Mouse (Mus musculus) MEL (cell line): Measurements from ENCODE around the gene Map2k4. TPM values are rescaled to one million over a fixed set of nuclear protein-coding genes. Genes with fewer than 3 reads are reported as not detected.

ENCODE experiments used
- DNase-seq: peaks from one replicate; pipeline ENCODE4 v3.0.0; 2011; ENCODE audit warnings: low read depth, low spot score
- H3K27ac ChIP-seq: 2 replicates; pipeline ENCODE4 v1.5.1; 2012; ENCODE audit warnings: low read depth, mild to moderate bottlenecking, control low read depth, low read length, moderate library complexity; ENCODE audit not compliant: control insufficient read depth
- H3K27me3 ChIP-seq, 2 experiments: fragments of 150-350 bp in 1 of 2; sonication (generic) in 1 of 2; 2 replicates each; pipeline ENCODE4 v1.6.1; 2012; ENCODE audit warnings: low read length in 2 of 2, mild to moderate bottlenecking in 2 of 2, improper control_type of control experiment in 1 of 2, moderate library complexity in 1 of 2; ENCODE audit not compliant: insufficient read depth in 2 of 2, control insufficient read depth in 1 of 2
- H3K36me3 ChIP-seq, 2 experiments: 2 replicates each; pipeline ENCODE4 v1.6.1; 2012 to 2014; ENCODE audit warnings: low read length in 2 of 2, improper control_type of control experiment in 1 of 2, inconsistent platforms in 1 of 2, mild to moderate bottlenecking in 1 of 2; ENCODE audit not compliant: insufficient read depth in 2 of 2, control insufficient read depth in 1 of 2
- H3K4me1 ChIP-seq, 2 experiments: fragments of 150-350 bp in 1 of 2; sonication (generic) in 1 of 2; 2 replicates each; pipeline ENCODE4 v1.6.1; 2012; ENCODE audit warnings: low read length in 2 of 2, improper control_type of control experiment in 1 of 2, mild to moderate bottlenecking in 1 of 2; ENCODE audit not compliant: insufficient read depth in 2 of 2, control insufficient read depth in 1 of 2
- H3K4me3 ChIP-seq, 2 experiments: fragments of 150-350 bp in 1 of 2; sonication (generic) in 1 of 2; 2 replicates each; pipeline ENCODE4 v1.5.1; 2012; ENCODE audit warnings: low read depth in 2 of 2, low read length in 2 of 2, mild to moderate bottlenecking in 2 of 2, moderate library complexity in 2 of 2, control low read depth in 1 of 2, improper control_type of control experiment in 1 of 2; ENCODE audit not compliant: control insufficient read depth in 1 of 2, insufficient read depth in 1 of 2
- H3K79me2 ChIP-seq: 2 replicates; pipeline ENCODE4 v1.6.1; 2012; ENCODE audit warnings: mild to moderate bottlenecking, low read length, moderate library complexity; ENCODE audit not compliant: control insufficient read depth, poor library complexity, insufficient read depth
- H3K9ac ChIP-seq: 2 replicates; pipeline ENCODE4 v1.6.1; 2012; ENCODE audit warnings: low read depth, mild to moderate bottlenecking, control low read depth, low read length, moderate library complexity; ENCODE audit not compliant: control insufficient read depth, poor library complexity, severe bottlenecking
- H3K9me3 ChIP-seq: fragments of 150-350 bp; sonication (generic); replicated peaks from 2 replicates; pipeline ENCODE4 v1.6.1; 2012; ENCODE audit warnings: mild to moderate bottlenecking, low read length, improper control_type of control experiment, moderate library complexity; ENCODE audit not compliant: insufficient read depth
- CHD1 ChIP-seq: IDR thresholded peaks from 2 replicates; pipeline ENCODE4 v1.6.1; 2012; ENCODE audit warnings: low read depth, mild to moderate bottlenecking, inconsistent platforms, low read length, improper control_type of control experiment
- CTCF ChIP-seq, 3 experiments: IDR thresholded peaks in 2 of 3; conservative IDR thresholded peaks in 1 of 3; 2 replicates each; pipeline ENCODE4 v1.5.1; 2011 to 2012; ENCODE audit warnings: low read length in 3 of 3, low read depth in 2 of 3, mild to moderate bottlenecking in 2 of 3, improper control_type of control experiment in 1 of 3, inconsistent platforms in 1 of 3, mixed read lengths in 1 of 3, moderate library complexity in 1 of 3; ENCODE audit not compliant: control insufficient read depth in 1 of 3, insufficient read depth in 1 of 3, poor library complexity in 1 of 3, severe bottlenecking in 1 of 3
- ELF1 ChIP-seq: IDR thresholded peaks from 2 replicates; pipeline ENCODE4 v1.6.1; 2014; ENCODE audit warnings: low read depth, mild to moderate bottlenecking, inconsistent platforms, low read length, improper control_type of control experiment, moderate library complexity
- GATA1 ChIP-seq: IDR thresholded peaks from 2 replicates; pipeline ENCODE4 v1.6.1; 2011; ENCODE audit warnings: low read depth, low read length, improper control_type of control experiment
- MAX ChIP-seq: IDR thresholded peaks from 2 replicates; pipeline ENCODE4 v1.6.1; 2011; ENCODE audit warnings: low read length, improper control_type of control experiment
- MYB ChIP-seq: IDR thresholded peaks from 2 replicates; pipeline ENCODE4 v1.6.1; 2011; ENCODE audit warnings: mild to moderate bottlenecking, low read depth, low read length, improper control_type of control experiment
- MYC ChIP-seq: IDR thresholded peaks from 2 replicates; pipeline ENCODE4 v1.6.1; 2011; ENCODE audit warnings: low read depth, mild to moderate bottlenecking, low read length, improper control_type of control experiment, moderate library complexity
- POLR2A ChIP-seq, 2 experiments: IDR thresholded peaks; 2 replicates each; pipeline ENCODE4 v1.6.1; 2011 to 2012; ENCODE audit warnings: low read length in 2 of 2, mild to moderate bottlenecking in 2 of 2, control low read depth in 1 of 2, improper control_type of control experiment in 1 of 2, low read depth in 1 of 2, moderate library complexity in 1 of 2; ENCODE audit not compliant: control insufficient read depth in 1 of 2, insufficient read depth in 1 of 2, poor library complexity in 1 of 2
- POLR2AphosphoS5 ChIP-seq: IDR thresholded peaks from 2 replicates; pipeline ENCODE4 v1.6.1; 2012; ENCODE audit warnings: low read depth, borderline replicate concordance, mild to moderate bottlenecking, inconsistent platforms, low read length, moderate library complexity, mixed read lengths
- RCOR1 ChIP-seq: IDR thresholded peaks from 2 replicates; pipeline ENCODE4 v1.6.1; 2012; ENCODE audit warnings: low read depth, mild to moderate bottlenecking, inconsistent platforms, low read length, improper control_type of control experiment
- SIN3A ChIP-seq: IDR thresholded peaks from 2 replicates; pipeline ENCODE4 v1.6.1; 2012; ENCODE audit warnings: low read length, improper control_type of control experiment, inconsistent platforms
- SMC3 ChIP-seq: IDR thresholded peaks from 2 replicates; pipeline ENCODE4 v1.6.1; 2011; ENCODE audit warnings: low read depth, low read length, improper control_type of control experiment
- TBP ChIP-seq: IDR thresholded peaks from 2 replicates; pipeline ENCODE4 v1.8.0; 2011; ENCODE audit warnings: low read depth, low read length, improper control_type of control experiment
- USF1 ChIP-seq: IDR thresholded peaks from 2 replicates; pipeline ENCODE4 v1.6.1; 2014; ENCODE audit warnings: low read depth, mild to moderate bottlenecking, inconsistent platforms, low read length, improper control_type of control experiment, moderate library complexity
- ZC3H11A ChIP-seq: IDR thresholded peaks from 2 replicates; pipeline ENCODE4 v1.6.1; 2012; ENCODE audit warnings: low read depth, mild to moderate bottlenecking, inconsistent platforms, low read length, improper control_type of control experiment
- ZNF384 ChIP-seq: IDR thresholded peaks from 2 replicates; pipeline ENCODE4 v1.6.1; 2012; ENCODE audit warnings: low read depth, mild to moderate bottlenecking, inconsistent platforms, low read length, improper control_type of control experiment
- polyA plus RNA-seq, 2 experiments: library from polyadenylated mRNA; stranded (reverse) in 1 of 2; unstranded in 1 of 2; fragments of >175 nt in 1 of 2; fragments of >200 nt in 1 of 2; gene quantifications; 2 replicates each; pipeline versions ENCODE4 v1.2.1 to v1.2.4; 2012; ENCODE audit warnings: low replicate concordance in 2 of 2, low read depth in 1 of 2; ENCODE audit not compliant: insufficient read length in 2 of 2, insufficient read depth in 1 of 2, missing spikeins in 1 of 2
- total RNA-seq: library from RNA; depleted of rRNA; stranded (reverse); fragments of 300-350 nt; gene quantifications from 2 replicates; pipeline ENCODE4 v1.2.3, GENCODE M21; 2012

Gene Map2k4
- total and polyA plus RNA-seq, 3 experiments, result 20.0 to 70.7 (median 21.8) TPM

DNA sequence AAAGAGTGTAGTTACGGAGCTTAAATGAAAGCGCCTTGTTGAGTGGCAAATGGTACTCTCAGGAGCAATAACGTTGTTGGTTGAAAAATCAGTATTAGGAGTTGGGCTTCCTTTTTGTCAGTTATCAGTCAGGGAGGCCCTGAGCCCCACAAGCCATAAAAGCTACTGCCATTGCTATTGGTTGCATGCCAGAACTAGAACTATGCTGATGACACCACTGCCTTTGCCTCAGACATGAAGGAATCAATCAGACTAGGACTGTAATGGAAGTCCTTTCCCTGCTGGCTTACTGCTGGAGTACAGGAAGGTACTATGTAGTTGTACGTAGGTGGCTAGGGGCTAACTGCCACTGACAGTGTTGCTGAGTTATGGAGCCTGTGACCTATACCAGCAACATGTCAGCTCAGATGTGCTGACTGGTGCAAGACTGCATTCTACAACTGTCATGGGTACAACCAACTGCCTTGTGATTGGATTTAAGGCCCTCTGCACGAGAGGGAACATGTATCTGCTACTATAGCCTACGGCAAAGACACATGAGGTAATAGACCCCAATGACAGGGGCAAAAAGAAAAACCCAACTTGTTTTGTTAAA lies 58.4 kb downstream of the Map2k4 start:
- H3K27ac ChIP-seq, result no peak overlapping the region
- no peak overlapping the region for H3K9ac ChIP-seq
- H3K4me1 ChIP-seq, result peaks cover 2 to 4% of the 10 kb centered on the region in 2 experiments; a peak in 3 of 4 replicates
- DNase-seq, result peak; percentile 40
- no peak overlapping the region for H3K4me3 ChIP-seq
- H3K79me2 ChIP-seq, result no peaks in the 10 kb centered on the region
- H3K9me3 ChIP-seq, result no peaks in the 10 kb centered on the region
- no peak for TF ChIP-seq CTCF (IDR thresholded peaks at IDR 0.05 in 2 of 3, conservative IDR thresholded peaks at IDR 0.05 in 1 of 3; ENCODE audit: control insufficient read depth in 1 of 3, insufficient read depth in 1 of 3, low read depth in 2 of 3, low read length in 3 of 3, poor library complexity in 1 of 3, severe bottlenecking in 1 of 3)
- no peak for TF ChIP-seq MAX
- no peak for TF ChIP-seq TBP
- no peak for TF ChIP-seq RCOR1
- no peak for TF ChIP-seq MYB
- TF ChIP-seq GATA1, result no peak
- no peak for TF ChIP-seq CHD1
- no peak for TF ChIP-seq ZNF384
- TF ChIP-seq POLR2A (IDR thresholded peaks at IDR 0.05; ENCODE audit: control insufficient read depth in 1 of 2, insufficient read depth in 1 of 2, low read depth in 1 of 2, low read length in 2 of 2, poor library complexity in 1 of 2), result no peak
- TF ChIP-seq MYC, result no peak
- TF ChIP-seq POLR2AphosphoS5, result no peak
- H3K27me3 ChIP-seq, result no peaks in the 10 kb centered on the region
- peaks cover 2 to 19% of the 10 kb centered on the region in 2 experiments for H3K36me3 ChIP-seq

DNA sequence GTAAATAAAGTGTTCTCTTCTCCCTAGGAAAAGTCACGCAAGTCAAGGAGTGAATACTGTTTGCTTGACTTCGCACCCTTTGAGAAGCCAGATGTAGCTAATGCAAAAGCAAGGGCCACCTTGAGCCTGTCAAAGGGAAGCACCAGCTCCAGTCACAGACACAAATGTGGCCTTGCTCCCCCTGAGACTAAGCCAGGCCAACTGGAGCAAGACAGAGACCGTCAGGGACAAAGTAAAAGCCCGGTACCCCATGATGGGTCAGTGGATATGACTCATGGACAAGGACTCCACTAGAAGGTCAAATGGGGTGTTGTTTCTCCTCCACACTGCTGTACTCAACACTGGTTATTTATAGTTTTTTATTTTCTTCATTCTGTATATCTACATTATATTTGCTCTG lies 59.2 kb downstream of the Map2k4 start:
- no peak overlapping the region for H3K27ac ChIP-seq
- H3K9me3 ChIP-seq, result no peaks in the 10 kb centered on the region
- H3K36me3 ChIP-seq, result peaks cover 2 to 18% of the 10 kb centered on the region in 2 experiments; a peak in 3 of 4 replicates
- H3K9ac ChIP-seq, result no peak overlapping the region
- no peak overlapping the region for H3K4me3 ChIP-seq
- peaks cover 2 to 4% of the 10 kb centered on the region in 2 experiments; a peak in 3 of 4 replicates for H3K4me1 ChIP-seq
- H3K79me2 ChIP-seq, result no peaks in the 10 kb centered on the region
- no peak for DNase-seq
- no peak for TF ChIP-seq ZC3H11A
- TF ChIP-seq SIN3A, result no peak
- no peak for TF ChIP-seq POLR2A (IDR thresholded peaks at IDR 0.05; ENCODE audit: control insufficient read depth in 1 of 2, insufficient read depth in 1 of 2, low read depth in 1 of 2, low read length in 2 of 2, poor library complexity in 1 of 2)
- TF ChIP-seq ELF1, result no peak
- no peak for TF ChIP-seq TBP
- TF ChIP-seq SMC3, result no peak
- TF ChIP-seq MYB, result no peak
- TF ChIP-seq USF1, result no peak
- TF ChIP-seq CHD1, result no peak
- no peak for TF ChIP-seq MYC
- no peaks in the 10 kb centered on the region for H3K27me3 ChIP-seq
